Mouse (Mus musculus) intestine, postnatal 0 days (tissue): Measurements from ENCODE around the gene Syne1. TPM values are rescaled to one million over a fixed set of nuclear protein-coding genes. Genes with fewer than 3 reads are reported as not detected.

ENCODE experiments used
- ATAC-seq: fragments of 200-750 bp; cut with Nextera tagmentation; 2 replicates; pipeline ENCODE4 v1.8.0; 2017; ENCODE audit warnings: mild to moderate bottlenecking, moderate TSS enrichment, moderate library complexity
- H3K27ac ChIP-seq: fragments of 300-500 bp; sonication (generic); 2 replicates; pipeline ENCODE4 v1.5.1; 2014; ENCODE audit warnings: mild to moderate bottlenecking, low read depth, low read length, moderate library complexity
- H3K27me3 ChIP-seq: fragments of 300-500 bp; sonication (generic); replicated peaks from 2 replicates; pipeline ENCODE4 v1.6.1; 2014; ENCODE audit warnings: low read length, mixed read lengths; ENCODE audit not compliant: control insufficient read depth, insufficient read depth
- H3K36me3 ChIP-seq: fragments of 300-500 bp; sonication (generic); 2 replicates; pipeline ENCODE4 v1.6.1; 2014; ENCODE audit warnings: mild to moderate bottlenecking, moderate library complexity; ENCODE audit not compliant: control insufficient read depth, insufficient read depth
- H3K4me1 ChIP-seq: fragments of 300-500 bp; sonication (generic); replicated peaks from 2 replicates; pipeline ENCODE4 v1.6.1; 2014; ENCODE audit warnings: antibody characterized with exemption, low read length, mixed read lengths; ENCODE audit not compliant: control insufficient read depth, insufficient read depth
- H3K4me2 ChIP-seq: fragments of 300-500 bp; sonication (generic); replicated peaks from 2 replicates; pipeline ENCODE4 v1.6.1; 2014; ENCODE audit warnings: low read depth, mild to moderate bottlenecking, moderate library complexity
- H3K4me3 ChIP-seq: fragments of 300-500 bp; sonication (generic); 2 replicates; pipeline ENCODE4 v1.5.1; 2014; ENCODE audit warnings: low read depth, low read length
- H3K9ac ChIP-seq: fragments of 300-500 bp; sonication (generic); 2 replicates; pipeline ENCODE4 v1.6.1; 2014; ENCODE audit warnings: mild to moderate bottlenecking, low read depth, low read length
- H3K9me3 ChIP-seq: fragments of 300-500 bp; sonication (generic); 2 replicates; pipeline ENCODE4 v1.6.1; 2016; ENCODE audit warnings: mixed run types; ENCODE audit not compliant: control insufficient read depth
- CTCF ChIP-seq: sonication (generic); IDR thresholded peaks from 2 replicates; pipeline ENCODE4 v1.5.1; 2016; ENCODE audit warnings: low read depth, mild to moderate bottlenecking, control low read depth, antibody characterized with exemption, moderate library complexity
- WGBS: fragments of 180-500 bp; shearing (Covaris S2); extraction: QIAGEN DNeasy Blood & Tissue Kit; methylation state at CpG from one replicate; pipeline ENCODE4 v1.1.7; 2014; 5-methylcytosine and 5-hydroxymethylcytosine counted together
- polyA plus RNA-seq: library from polyadenylated mRNA; unstranded; fragments of >200 nt; fragmentation: Nextera tagmentation; extraction: Ambion mirVana; gene quantifications from 2 replicates; pipeline ENCODE4 v1.2.1, GENCODE M21; 2015

Syne1 gene
- polyA plus RNA-seq, 1 experiment from 2014 or later, result 4.3 TPM

GRCm38 (mm10) chr10:5159679-5160078 lies 391.6 kb downstream of the Syne1 start:
- 63% methylated on average over 8 of the region's 8 CpGs for WGBS
- H3K36me3 ChIP-seq, result peaks cover 9% of the 10 kb centered on the region
- no peaks in the 10 kb centered on the region for H3K9me3 ChIP-seq
- H3K4me1 ChIP-seq, result no peaks in the 10 kb centered on the region
- no peak for ATAC-seq
- no peak overlapping the region for H3K4me3 ChIP-seq
- H3K27me3 ChIP-seq, result no peaks in the 10 kb centered on the region
- TF ChIP-seq CTCF, result no peak
- no peak overlapping the region for H3K27ac ChIP-seq
- H3K9ac ChIP-seq, result no peak overlapping the region
- no peak overlapping the region for H3K4me2 ChIP-seq

GRCm38 (mm10) chr10:5153047-5153446 lies 398.2 kb downstream of the Syne1 start:
- ATAC-seq, result no peak
- no peaks in the 10 kb centered on the region for H3K27me3 ChIP-seq
- no peaks in the 10 kb centered on the region for H3K4me1 ChIP-seq
- H3K36me3 ChIP-seq, result peaks cover 30% of the 10 kb centered on the region
- no peak overlapping the region for H3K4me3 ChIP-seq
- no peaks in the 10 kb centered on the region for H3K9me3 ChIP-seq
- H3K4me2 ChIP-seq, result no peak overlapping the region
- WGBS, result 88% methylated on average over 6 of the region's 6 CpGs
- no peak overlapping the region for H3K27ac ChIP-seq
- no peak for TF ChIP-seq CTCF
- no peak overlapping the region for H3K9ac ChIP-seq

DNA sequence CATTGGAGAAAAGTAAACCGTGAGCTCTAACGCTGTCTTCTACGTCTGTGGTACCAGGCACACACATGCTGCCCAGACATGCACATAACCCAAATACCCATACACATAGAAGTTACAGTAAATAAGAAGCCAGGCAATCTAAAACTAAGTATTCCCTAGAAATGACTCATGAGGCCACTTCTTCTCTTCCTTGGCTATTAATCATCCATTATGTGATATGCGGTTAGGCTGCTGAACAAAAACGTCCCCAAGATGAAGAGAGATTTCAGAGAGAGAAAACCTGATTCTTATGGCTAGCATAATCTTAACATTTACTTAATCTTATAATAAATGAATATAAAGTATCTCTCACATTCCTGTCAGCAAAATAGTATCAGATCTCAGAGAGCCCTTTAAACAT lies 409.8 kb downstream of the Syne1 start:
- no peaks in the 10 kb centered on the region for H3K27me3 ChIP-seq
- 83% methylated on average over 5 of the region's 5 CpGs for WGBS
- H3K4me2 ChIP-seq, result no peak overlapping the region
- TF ChIP-seq CTCF, result no peak
- H3K27ac ChIP-seq, result no peak overlapping the region
- no peaks in the 10 kb centered on the region for H3K4me1 ChIP-seq
- H3K9ac ChIP-seq, result no peak overlapping the region
- peaks cover 22% of the 10 kb centered on the region for H3K36me3 ChIP-seq
- no peaks in the 10 kb centered on the region for H3K9me3 ChIP-seq
- H3K4me3 ChIP-seq, result no peak overlapping the region
- ATAC-seq, result no peak

GRCm38 (mm10) chr10:5139932-5140264 lies 411.4 kb downstream of the Syne1 start:
- H3K4me2 ChIP-seq, result no peak overlapping the region
- H3K27ac ChIP-seq, result no peak overlapping the region
- 74% methylated on average over 4 of the region's 4 CpGs for WGBS
- no peak for ATAC-seq
- H3K9me3 ChIP-seq, result no peaks in the 10 kb centered on the region
- no peak overlapping the region for H3K9ac ChIP-seq
- H3K27me3 ChIP-seq, result no peaks in the 10 kb centered on the region
- H3K4me1 ChIP-seq, result no peaks in the 10 kb centered on the region
- H3K36me3 ChIP-seq, result peaks cover 14% of the 10 kb centered on the region
- no peak overlapping the region for H3K4me3 ChIP-seq
- TF ChIP-seq CTCF, result no peak

DNA sequence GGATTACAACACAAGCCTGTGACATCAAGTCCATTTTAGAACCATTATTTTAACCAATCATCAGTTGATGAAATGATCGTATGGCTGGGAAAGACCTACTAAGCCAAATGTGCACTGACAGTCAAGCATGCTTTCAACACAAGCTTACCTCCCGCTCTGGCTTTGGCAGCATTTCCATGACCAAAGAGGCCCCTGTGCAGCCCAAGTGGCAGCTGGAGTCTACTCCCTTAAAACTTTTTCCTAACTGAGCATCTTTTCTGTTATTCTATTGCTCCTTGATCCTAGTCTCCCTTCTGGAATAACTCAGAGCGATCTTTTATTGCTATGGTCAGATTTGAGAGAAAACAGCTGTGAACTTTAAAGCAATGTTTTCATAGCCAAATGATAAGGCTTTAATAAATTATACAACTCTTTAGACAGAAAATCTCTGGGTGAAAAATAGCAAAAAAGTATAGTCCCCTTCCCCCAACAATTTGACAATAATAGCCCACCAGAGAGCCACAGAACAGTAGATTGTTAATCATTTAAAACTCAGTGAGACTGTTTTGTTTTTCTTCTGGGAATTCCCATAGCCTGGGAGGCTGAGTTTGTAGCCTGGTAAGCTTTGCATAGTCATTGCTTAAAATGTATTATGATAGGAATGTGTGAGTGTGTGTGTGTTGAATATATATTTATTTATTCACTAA lies 411.9 kb downstream of the Syne1 start:
- 73% methylated on average over 3 of the region's 3 CpGs for WGBS
- Histone ChIP-seq H3K9ac (no peak overlapping the region), H3K36me3 (peaks cover 14% of the 10 kb centered on the region), H3K27me3 (no peaks in the 10 kb centered on the region), H3K4me1 (no peaks in the 10 kb centered on the region), H3K4me2 (no peak overlapping the region), H3K9me3 (no peaks in the 10 kb centered on the region), H3K4me3 (no peak overlapping the region), H3K27ac (no peak overlapping the region)
- no peak for ATAC-seq
- no peak for TF ChIP-seq CTCF

DNA sequence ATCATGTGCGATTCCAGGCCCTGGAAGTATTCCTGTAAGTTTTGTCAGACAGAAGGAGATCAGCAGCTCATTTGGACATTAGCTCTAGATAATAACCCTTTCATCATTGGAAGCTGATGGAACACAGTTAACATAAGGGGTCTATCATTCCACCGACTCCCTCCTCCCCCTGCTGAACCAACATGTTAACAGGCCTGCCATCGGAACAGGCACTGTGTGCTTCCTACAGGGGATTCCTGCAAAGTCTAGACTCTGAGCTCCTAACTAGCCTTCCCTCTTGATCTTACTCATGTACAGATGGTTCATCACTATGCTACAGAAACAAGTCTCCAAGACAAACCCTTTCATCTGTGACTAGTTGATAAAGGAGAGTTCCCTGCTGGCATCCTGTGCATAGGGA lies 419.2 kb downstream of the Syne1 start:
- 88% methylated on average over 3 of the region's 3 CpGs for WGBS
- H3K9ac ChIP-seq, result no peak overlapping the region
- TF ChIP-seq CTCF, result no peak

GRCm38 (mm10) chr10:5130495-5130894 lies 420.8 kb downstream of the Syne1 start:
- Histone ChIP-seq H3K36me3 (peaks cover 25% of the 10 kb centered on the region), H3K4me3 (no peak overlapping the region), H3K4me2 (no peak overlapping the region), H3K27ac (no peak overlapping the region), H3K27me3 (no peaks in the 10 kb centered on the region), H3K9ac (no peak overlapping the region), H3K9me3 (no peaks in the 10 kb centered on the region), H3K4me1 (no peaks in the 10 kb centered on the region)
- TF ChIP-seq CTCF, result no peak
- 52% methylated on average over 1 of the region's 1 CpGs for WGBS
- ATAC-seq, result no peak

More for the DNA sequence above, 419.2 kb downstream of the Syne1 start:
- no peaks in the 10 kb centered on the region for H3K9me3 ChIP-seq
- H3K4me3 ChIP-seq, result no peak overlapping the region
- no peaks in the 10 kb centered on the region for H3K27me3 ChIP-seq
- no peak overlapping the region for H3K4me2 ChIP-seq
- peaks cover 10% of the 10 kb centered on the region; the same call in 1 of the 2 replicates for H3K36me3 ChIP-seq
- no peak overlapping the region for H3K27ac ChIP-seq
- no peaks in the 10 kb centered on the region for H3K4me1 ChIP-seq
- no peak for ATAC-seq
